Mouse (Mus musculus): ENCODE data around the gene Gpsm1. TPM values are rescaled to one million over a fixed set of nuclear protein-coding genes. Genes with fewer than 3 reads are reported as not detected.

Gpsm1 gene
- total and polyA plus RNA-seq, 3 experiments, result 1.4 to 6.9 TPM; not detected in 1

GRCm38 (mm10) chr2:26273611-26274010 is 41.7 kb upstream of the Gpsm1 start:
- Histone ChIP-seq H3K9me3 (replicated peaks; ENCODE audit: insufficient read depth, low read length) (no peaks in the 10 kb centered on the region), H3K27ac (ENCODE audit: control insufficient read depth, low read depth, low read length) (no peak overlapping the region), H3K9ac (ENCODE audit: control insufficient read depth, low read depth, low read length, poor library complexity, severe bottlenecking) (no peak overlapping the region), H3K79me2 (ENCODE audit: control insufficient read depth, insufficient read depth, low read length, poor library complexity) (no peaks in the 10 kb centered on the region), H3K27me3 (ENCODE audit: control insufficient read depth in 1 of 2, insufficient read depth in 2 of 2, low read length in 2 of 2) (peaks cover 0 to 6% of the 10 kb centered on the region in 2 experiments; a peak in 3 of 4 replicates), H3K4me1 (ENCODE audit: control insufficient read depth in 1 of 2, insufficient read depth in 2 of 2, low read length in 2 of 2) (no peaks in the 10 kb centered on the region), H3K4me3 (ENCODE audit: control insufficient read depth in 1 of 2, insufficient read depth in 1 of 2, low read depth in 2 of 2, low read length in 2 of 2) (no peak overlapping the region), H3K36me3 (ENCODE audit: control insufficient read depth in 1 of 2, insufficient read depth in 2 of 2, low read length in 2 of 2) (no peaks in the 10 kb centered on the region)
- TF ChIP-seq MAFK (IDR thresholded peaks at IDR 0.05; ENCODE audit: borderline replicate concordance, low read depth, low read length), result no peak
- peak; percentile 78 for TF ChIP-seq SMC3 (IDR thresholded peaks at IDR 0.05; ENCODE audit: low read depth, low read length)
- TF ChIP-seq JUND (IDR thresholded peaks at IDR 0.05; ENCODE audit: low read depth, low read length), result no peak
- peak; percentile 50 to 80 (median 77) for TF ChIP-seq CTCF (IDR thresholded peaks at IDR 0.05 in 2 of 3, conservative IDR thresholded peaks at IDR 0.05 in 1 of 3; ENCODE audit: control insufficient read depth in 1 of 3, insufficient read depth in 1 of 3, low read depth in 2 of 3, low read length in 3 of 3, poor library complexity in 1 of 3, severe bottlenecking in 1 of 3)
- peak; percentile 52 for TF ChIP-seq ZC3H11A (IDR thresholded peaks at IDR 0.05; ENCODE audit: low read depth, low read length)
- peak; percentile 76 for TF ChIP-seq RAD21 (IDR thresholded peaks at IDR 0.05; ENCODE audit: low read depth, low read length)
- DNase-seq (ENCODE audit: low read depth, low spot score), result peak; percentile 41

- no peak overlapping the region for H3K4me3 ChIP-seq (ENCODE audit: control insufficient read depth in 1 of 2, insufficient read depth in 1 of 2, low read depth in 2 of 2, low read length in 2 of 2)
- no peak for DNase-seq (ENCODE audit: low read depth, low spot score)
- no peak overlapping the region for H3K27ac ChIP-seq (ENCODE audit: control insufficient read depth, low read depth, low read length)
- no peaks in the 10 kb centered on the region for H3K79me2 ChIP-seq (ENCODE audit: control insufficient read depth, insufficient read depth, low read length, poor library complexity)
- H3K9me3 ChIP-seq (replicated peaks; ENCODE audit: insufficient read depth, low read length), result no peaks in the 10 kb centered on the region
- no peaks in the 10 kb centered on the region for H3K36me3 ChIP-seq (ENCODE audit: control insufficient read depth in 1 of 2, insufficient read depth in 2 of 2, low read length in 2 of 2)
- no peak overlapping the region for H3K9ac ChIP-seq (ENCODE audit: control insufficient read depth, low read depth, low read length, poor library complexity, severe bottlenecking)
- TF ChIP-seq E2F4 (IDR thresholded peaks at IDR 0.05; ENCODE audit: borderline replicate concordance, low read depth, low read length) (no peak), POLR2A (IDR thresholded peaks at IDR 0.05; ENCODE audit: control insufficient read depth in 1 of 2, insufficient read depth in 1 of 2, low read depth in 1 of 2, low read length in 2 of 2, poor library complexity in 1 of 2) (no peak), ZNF384 (IDR thresholded peaks at IDR 0.05; ENCODE audit: low read depth, low read length) (no peak), TBP (IDR thresholded peaks at IDR 0.05; ENCODE audit: low read depth, low read length) (no peak)
- H3K4me1 ChIP-seq (ENCODE audit: control insufficient read depth in 1 of 2, insufficient read depth in 2 of 2, low read length in 2 of 2), result no peaks in the 10 kb centered on the region
- H3K27me3 ChIP-seq (ENCODE audit: control insufficient read depth in 1 of 2, insufficient read depth in 2 of 2, low read length in 2 of 2), result peaks cover 0 to 8% of the 10 kb centered on the region in 2 experiments; a peak in 2 of 4 replicates
Observed at GRCm38 (mm10) chr2:26279712-26280111, 35.6 kb upstream of the Gpsm1 start.

GRCm38 (mm10) chr2:26280594-26280993 is 34.7 kb upstream of the Gpsm1 start:
- H3K4me1 ChIP-seq (ENCODE audit: control insufficient read depth in 1 of 2, insufficient read depth in 2 of 2, low read length in 2 of 2), result no peaks in the 10 kb centered on the region
- H3K9ac ChIP-seq (ENCODE audit: control insufficient read depth, low read depth, low read length, poor library complexity, severe bottlenecking), result no peak overlapping the region
- DNase-seq (ENCODE audit: low read depth, low spot score), result no peak
- TF ChIP-seq JUND (IDR thresholded peaks at IDR 0.05; ENCODE audit: low read depth, low read length) (no peak), MAZ (IDR thresholded peaks at IDR 0.05; ENCODE audit: low read depth, low read length) (no peak), EP300 (IDR thresholded peaks at IDR 0.05; ENCODE audit: low read depth in 1 of 2, low read length in 2 of 2) (no peak), ZC3H11A (IDR thresholded peaks at IDR 0.05; ENCODE audit: low read depth, low read length) (no peak), GABPA (IDR thresholded peaks at IDR 0.05; ENCODE audit: low read depth, low read length) (no peak), ETS1 (IDR thresholded peaks at IDR 0.05; ENCODE audit: low read depth, low read length) (no peak), HCFC1 (IDR thresholded peaks at IDR 0.05; ENCODE audit: low read depth, low read length) (no peak), MYB (IDR thresholded peaks at IDR 0.05; ENCODE audit: low read depth, low read length) (no peak), GATA1 (IDR thresholded peaks at IDR 0.05; ENCODE audit: low read depth, low read length) (no peak), ZNF384 (IDR thresholded peaks at IDR 0.05; ENCODE audit: low read depth, low read length) (no peak), CTCF (IDR thresholded peaks at IDR 0.05 in 2 of 3, conservative IDR thresholded peaks at IDR 0.05 in 1 of 3; ENCODE audit: control insufficient read depth in 1 of 3, insufficient read depth in 1 of 3, low read depth in 2 of 3, low read length in 3 of 3, poor library complexity in 1 of 3, severe bottlenecking in 1 of 3) (no peak), SIN3A (IDR thresholded peaks at IDR 0.05; ENCODE audit: low read length) (no peak)
- no peaks in the 10 kb centered on the region for H3K36me3 ChIP-seq (ENCODE audit: control insufficient read depth in 1 of 2, insufficient read depth in 2 of 2, low read length in 2 of 2)
- no peaks in the 10 kb centered on the region for H3K79me2 ChIP-seq (ENCODE audit: control insufficient read depth, insufficient read depth, low read length, poor library complexity)
- no peak overlapping the region for H3K4me3 ChIP-seq (ENCODE audit: control insufficient read depth in 1 of 2, insufficient read depth in 1 of 2, low read depth in 2 of 2, low read length in 2 of 2)
- H3K9me3 ChIP-seq (replicated peaks; ENCODE audit: insufficient read depth, low read length), result no peaks in the 10 kb centered on the region
- H3K27me3 ChIP-seq (ENCODE audit: control insufficient read depth in 1 of 2, insufficient read depth in 2 of 2, low read length in 2 of 2), result peaks cover 0 to 8% of the 10 kb centered on the region in 2 experiments; a peak in 2 of 4 replicates
- no peak overlapping the region for H3K27ac ChIP-seq (ENCODE audit: control insufficient read depth, low read depth, low read length)
